Mouse (Mus musculus): ENCODE measurements around the gene Cyth4. TPM values are rescaled to one million over a fixed set of nuclear protein-coding genes. Genes with fewer than 3 reads are reported as not detected.
A peak's percentile ranks its signal among the peaks of the same experiment; 100 is the strongest.

Gene Cyth4
- polyA plus RNA-seq, 1 experiment from 2014 or later = 7.7 TPM

- Histone ChIP-seq H3K4me3 (no peak overlapping the region), H3K27ac (replicated peaks) (no peak overlapping the region), H3K36me3 (no peaks in the 10 kb centered on the region), H3K4me1 (replicated peaks) (peaks cover 68% of the 10 kb centered on the region), H3K9ac (no peak overlapping the region), H3K9me3 (no peaks in the 10 kb centered on the region), H3K27me3 (no peaks in the 10 kb centered on the region), H3K4me2 (no peak overlapping the region)
- WGBS = 67% methylated on average over 2 of the region's 2 CpGs
- no peak for ATAC-seq (ENCODE audit: low read depth)
Observed at GRCm38 (mm10) chr15:78632387-78632786, 35.5 kb downstream of the Cyth4 start.

GRCm38 (mm10) chr15:78633413-78633812, 36.6 kb downstream of the Cyth4 start:
- no peak overlapping the region for H3K4me3 ChIP-seq
- H3K4me2 ChIP-seq = no peak overlapping the region
- no peaks in the 10 kb centered on the region for H3K9me3 ChIP-seq
- H3K4me1 ChIP-seq (replicated peaks) = peaks cover 78% of the 10 kb centered on the region
- H3K27me3 ChIP-seq = no peaks in the 10 kb centered on the region
- peak overlapping the region; percentile 69 for H3K27ac ChIP-seq (replicated peaks)
- 0 out of 2 replicates have a peak, but pooled peaks have one; percentile 5 for ATAC-seq (ENCODE audit: low read depth)
- no peak overlapping the region for H3K9ac ChIP-seq
- H3K36me3 ChIP-seq = no peaks in the 10 kb centered on the region
- 33% methylated on average over 5 of the region's 5 CpGs for WGBS

GRCm38 (mm10) chr15:78634095-78634737, 37.4 kb downstream of the Cyth4 start:
- H3K4me1 ChIP-seq (replicated peaks) = peaks cover 81% of the 10 kb centered on the region
- H3K9me3 ChIP-seq = no peaks in the 10 kb centered on the region
- WGBS = 26% methylated on average over 10 of the region's 10 CpGs
- peak overlapping the region; percentile 69 for H3K27ac ChIP-seq (replicated peaks)
- no peaks in the 10 kb centered on the region for H3K36me3 ChIP-seq
- no peak overlapping the region for H3K9ac ChIP-seq
- no peak overlapping the region for H3K4me3 ChIP-seq
- H3K4me2 ChIP-seq = no peak overlapping the region
- H3K27me3 ChIP-seq = no peaks in the 10 kb centered on the region
- peak; percentile 34 for ATAC-seq (ENCODE audit: low read depth)

- Histone ChIP-seq H3K36me3 (no peaks in the 10 kb centered on the region), H3K4me2 (no peak overlapping the region), H3K27ac (replicated peaks) (no peak overlapping the region), H3K9ac (no peak overlapping the region), H3K9me3 (no peaks in the 10 kb centered on the region), H3K4me1 (replicated peaks) (peaks cover 86% of the 10 kb centered on the region), H3K27me3 (no peaks in the 10 kb centered on the region), H3K4me3 (no peak overlapping the region)
- no peak for ATAC-seq (ENCODE audit: low read depth)
- 26% methylated on average over 7 of the region's 7 CpGs for WGBS
Observed at GRCm38 (mm10) chr15:78635231-78635630, 38.4 kb downstream of the Cyth4 start.

- Histone ChIP-seq H3K4me2 (no peak overlapping the region), H3K9me3 (no peaks in the 10 kb centered on the region), H3K27ac (replicated peaks) (no peak overlapping the region), H3K36me3 (no peaks in the 10 kb centered on the region), H3K4me1 (replicated peaks) (peaks cover 30% of the 10 kb centered on the region), H3K4me3 (no peak overlapping the region), H3K27me3 (no peaks in the 10 kb centered on the region), H3K9ac (no peak overlapping the region)
- WGBS = 27% methylated on average over 6 of the region's 6 CpGs
- no peak for ATAC-seq (ENCODE audit: low read depth)
Observed at GRCm38 (mm10) chr15:78643633-78644032, 46.8 kb downstream of the Cyth4 start.

GRCm38 (mm10) chr15:78644606-78645005, 47.8 kb downstream of the Cyth4 start:
- Histone ChIP-seq H3K4me1 (replicated peaks) (peaks cover 26% of the 10 kb centered on the region), H3K4me2 (no peak overlapping the region)
- ATAC-seq (ENCODE audit: low read depth) = no peak

GRCm38 (mm10) chr15:78647746-78648145, 50.9 kb downstream of the Cyth4 start:
- 78% methylated on average over 4 of the region's 4 CpGs for WGBS

More at GRCm38 (mm10) chr15:78644606-78645005, 47.8 kb downstream of the Cyth4 start:
- Histone ChIP-seq H3K27ac (replicated peaks) (no peak overlapping the region), H3K9ac (no peak overlapping the region), H3K4me3 (no peak overlapping the region), H3K9me3 (no peaks in the 10 kb centered on the region), H3K36me3 (no peaks in the 10 kb centered on the region), H3K27me3 (no peaks in the 10 kb centered on the region)
- WGBS = 49% methylated on average over 8 of the region's 8 CpGs

GRCm38 (mm10) chr15:78651169-78651568, 54.3 kb downstream of the Cyth4 start:
- Histone ChIP-seq H3K4me3 (no peak overlapping the region), H3K9ac (no peak overlapping the region), H3K36me3 (no peaks in the 10 kb centered on the region), H3K27ac (replicated peaks) (no peak overlapping the region), H3K9me3 (no peaks in the 10 kb centered on the region), H3K4me1 (replicated peaks) (no peaks in the 10 kb centered on the region), H3K4me2 (no peak overlapping the region), H3K27me3 (no peaks in the 10 kb centered on the region)
- WGBS = 42% methylated on average over 4 of the region's 4 CpGs
- ATAC-seq (ENCODE audit: low read depth) = 0 out of 2 replicates have a peak, but pooled peaks have one; percentile 42

More at GRCm38 (mm10) chr15:78647746-78648145, 50.9 kb downstream of the Cyth4 start:
- no peaks in the 10 kb centered on the region for H3K36me3 ChIP-seq
- no peak overlapping the region for H3K4me3 ChIP-seq
- H3K9ac ChIP-seq = no peak overlapping the region
- no peak overlapping the region for H3K27ac ChIP-seq (replicated peaks)
- H3K4me1 ChIP-seq (replicated peaks) = peaks cover 7% of the 10 kb centered on the region; the same call in 1 of the 2 replicates
- ATAC-seq (ENCODE audit: low read depth) = no peak
- H3K4me2 ChIP-seq = no peak overlapping the region
- no peaks in the 10 kb centered on the region for H3K9me3 ChIP-seq
- no peaks in the 10 kb centered on the region for H3K27me3 ChIP-seq

- ATAC-seq (ENCODE audit: low read depth) = no peak
- WGBS = 67% methylated on average over 5 of the region's 5 CpGs
Observed at GRCm38 (mm10) chr15:78664268-78664667, 67.4 kb downstream of the Cyth4 start.

GRCm38 (mm10) chr15:78669221-78669871, 72.5 kb downstream of the Cyth4 start:
- peaks cover 17% of the 10 kb centered on the region for H3K36me3 ChIP-seq
- H3K4me1 ChIP-seq (replicated peaks) = peaks cover 15% of the 10 kb centered on the region
- H3K4me2 ChIP-seq = no peak overlapping the region
- peaks cover 38% of the 10 kb centered on the region for H3K27me3 ChIP-seq
- H3K27ac ChIP-seq (replicated peaks) = no peak overlapping the region
- H3K9ac ChIP-seq = no peak overlapping the region
- WGBS = 71% methylated on average over 10 of the region's 10 CpGs
- H3K4me3 ChIP-seq = no peak overlapping the region
- ATAC-seq (ENCODE audit: low read depth) = no peak
- H3K9me3 ChIP-seq = no peaks in the 10 kb centered on the region

More at GRCm38 (mm10) chr15:78664268-78664667, 67.4 kb downstream of the Cyth4 start:
- Histone ChIP-seq H3K9ac (no peak overlapping the region), H3K27ac (replicated peaks) (no peak overlapping the region), H3K4me3 (no peak overlapping the region), H3K4me1 (replicated peaks) (no peaks in the 10 kb centered on the region), H3K27me3 (no peaks in the 10 kb centered on the region; the same call in 1 of the 2 replicates), H3K4me2 (no peak overlapping the region), H3K9me3 (no peaks in the 10 kb centered on the region), H3K36me3 (no peaks in the 10 kb centered on the region)

- H3K4me2 ChIP-seq = no peak overlapping the region
- no peaks in the 10 kb centered on the region for H3K9me3 ChIP-seq
- WGBS = 28% methylated on average over 5 of the region's 5 CpGs
- no peak overlapping the region for H3K4me3 ChIP-seq
- ATAC-seq (ENCODE audit: low read depth) = no peak
- no peak overlapping the region for H3K27ac ChIP-seq (replicated peaks)
- H3K4me1 ChIP-seq (replicated peaks) = peaks cover 17% of the 10 kb centered on the region
- peaks cover 17% of the 10 kb centered on the region for H3K36me3 ChIP-seq
- H3K9ac ChIP-seq = no peak overlapping the region
- peaks cover 38% of the 10 kb centered on the region for H3K27me3 ChIP-seq
Observed at GRCm38 (mm10) chr15:78670341-78670740, 73.5 kb downstream of the Cyth4 start.

All from neural tube, embryonic 13.5 days (tissue).